Mouse (Mus musculus) granulocyte monocyte progenitor cell, adult 5-6 weeks (primary cell): ENCODE measurements around the gene Entpd2. TPM values are rescaled to one million over a fixed set of nuclear protein-coding genes. Genes with fewer than 3 reads are reported as not detected.
A peak's percentile ranks its signal among the peaks of the same experiment; 100 is the strongest.
"Not testable (repeated sequence)": the region's sequence is repeated elsewhere in the genome, so short reads cannot be mapped to it uniquely, and the experiment has no call there.

ENCODE experiments used
- ATAC-seq: replicated peaks from 2 replicates; pipeline ENCODE4 v1.8.0; 2016; ENCODE audit warnings: mild to moderate bottlenecking, moderate TSS enrichment, inconsistent platforms; ENCODE audit not compliant: poor library complexity, severe bottlenecking
- total RNA-seq, 2 experiments: library from RNA; stranded (forward) in 1 of 2; stranded (reverse) in 1 of 2; fragments of 200-712, 200-1000 nt in 1 of 2; fragments of >200 nt in 1 of 2; fragmentation: Nextera tagmentation in 1 of 2; gene quantifications; 2 replicates each; pipeline ENCODE4 v1.2.3; 2014 to 2017

Gene Entpd2
- total RNA-seq, 2 experiments from 2014 or later = not detected

- no peak for ATAC-seq
These were observed 4.4 kb upstream of the Entpd2 start for GRCm38 (mm10) chr2:25391266-25391665.

- ATAC-seq = no peak
These were observed 1.1 kb upstream of the Entpd2 start for GRCm38 (mm10) chr2:25394281-25395221.

- no peak for ATAC-seq
These were observed 916 bp downstream of the Entpd2 start for GRCm38 (mm10) chr2:25396597-25396983.

GRCm38 (mm10) chr2:25397010-25397409 is 1.3 kb downstream of the Entpd2 start:
- ATAC-seq = no peak

- no peak for ATAC-seq
These were observed 2.4 kb downstream of the Entpd2 start for GRCm38 (mm10) chr2:25398065-25398464.

GRCm38 (mm10) chr2:25399051-25399450 is 3.4 kb downstream of the Entpd2 start, which contains the start of gene Npdc1:
Npdc1 (plus strand) TSS chr2:25399351.
- ATAC-seq = no peak

GRCm38 (mm10) chr2:25400291-25400690 is 4.6 kb downstream of the Entpd2 start:
- no peak for ATAC-seq

- peak; percentile 39 for ATAC-seq
These were observed 5.1 kb downstream of the Entpd2 start for GRCm38 (mm10) chr2:25400764-25401163.

- ATAC-seq = peak; percentile 80
These were observed 6.8 kb downstream of the Entpd2 start for GRCm38 (mm10) chr2:25402377-25402971.

- peak; percentile 26 for ATAC-seq
These were observed 7.4 kb downstream of the Entpd2 start for GRCm38 (mm10) chr2:25402972-25403601.

GRCm38 (mm10) chr2:25403994-25404393 is 8.3 kb downstream of the Entpd2 start:
- no peak for ATAC-seq

GRCm38 (mm10) chr2:25408908-25409307 is 13.2 kb downstream of the Entpd2 start:
- ATAC-seq = no peak

GRCm38 (mm10) chr2:25413436-25413835 is 17.8 kb downstream of the Entpd2 start:
- not testable (repeated sequence) for ATAC-seq

- ATAC-seq = no peak
These were observed 21.8 kb downstream of the Entpd2 start for GRCm38 (mm10) chr2:25417426-25417825.

- peak; percentile 19; the same call in 1 of the 2 replicates for ATAC-seq
These were observed 26.2 kb downstream of the Entpd2 start for GRCm38 (mm10) chr2:25421896-25422295.

- peak; percentile 71 for ATAC-seq
These were observed 27.1 kb downstream of the Entpd2 start, which contains the start of gene Fut7 for GRCm38 (mm10) chr2:25422587-25423410. Fut7 (plus strand) TSS chr2:25423267.

- no peak for ATAC-seq
These were observed 28.0 kb downstream of the Entpd2 start for GRCm38 (mm10) chr2:25423626-25424025.

- ATAC-seq = no peak
These were observed 29.8 kb downstream of the Entpd2 start for GRCm38 (mm10) chr2:25425481-25425880.

GRCm38 (mm10) chr2:25426721-25427191 is 31.1 kb downstream of the Entpd2 start:
- peak; percentile 34 for ATAC-seq

GRCm38 (mm10) chr2:25427256-25427655 is 31.6 kb downstream of the Entpd2 start:
- no peak for ATAC-seq
